Mouse (Mus musculus) heart, postnatal 14 days (tissue): ENCODE measurements around the gene Prmt2. TPM values are rescaled to one million over a fixed set of nuclear protein-coding genes. Genes with fewer than 3 reads are reported as not detected.

Experiments used
- DNase-seq, 2 experiments: peaks; one replicate each; pipeline ENCODE4 v3.0.0; 2021 to 2022
- intact Hi-C: fragments of 180-260 bp; cut with DNase I; formaldehyde crosslinking; loops from one replicate; pipeline ENCODE4 v1.15.1; 2025
- long read RNA-seq, 2 experiments: library from polyadenylated mRNA; stranded (forward); transcript quantifications; one replicate each; pipeline ENCODE4 v2.0.0; 2021
- total RNA-seq, 2 experiments: library from RNA; stranded (reverse); gene quantifications; 2 replicates each; pipeline ENCODE4 v1.2.3; 2021

Gene Prmt2
- 10 to 100 TPM; 13.4 to 13.8 TPM for total RNA-seq
- long read RNA-seq, experiment 1, transcript Prmt2-201 (11 exons, 2,016 nt): major isoform, 36 of 46 reads
- long read RNA-seq, experiment 1, transcript Prmt2-202 (11 exons, 2,052 nt): minor isoform, 8 of 46 reads
- long read RNA-seq, experiment 1, partial matches to known transcripts: 0 of 46 reads
- long read RNA-seq, experiment 1, other reads (novel, unspliced or antisense): 2 of 46 reads
- long read RNA-seq, experiment 2, transcript Prmt2-201 (11 exons, 2,016 nt): major isoform, 23 of 34 reads
- long read RNA-seq, experiment 2, transcript Prmt2-202 (11 exons, 2,052 nt): minor isoform, 9 of 34 reads
- long read RNA-seq, experiment 2, partial matches to known transcripts: 1 of 34 reads
- long read RNA-seq, experiment 2, other reads (novel, unspliced or antisense): 1 of 34 reads

GRCm38 (mm10) chr10:76237341-76238225 is at the start of gene Prmt2:
Prmt2 (minus strand) TSS chr10:76237865.
- intact Hi-C loops: loop anchor here (2.0 kb wide), 1 partner anchor 17 kb away; no protein-coding TSS in a partner anchor
- DNase-seq: peak; percentile 94

- DNase-seq: peak in 1 of 2 experiments; percentile 27
These were observed 41.0 kb upstream of the Prmt2 start for GRCm38 (mm10) chr10:76278541-76279097.

GRCm38 (mm10) chr10:76275256-76275655 is 37.6 kb upstream of the Prmt2 start:
- intact Hi-C loops: no loop called here

More at GRCm38 (mm10) chr10:76278541-76279097, 41.0 kb upstream of the Prmt2 start:
- intact Hi-C loops: no loop called here

GRCm38 (mm10) chr10:76271238-76271637 is 33.6 kb upstream of the Prmt2 start:
- intact Hi-C loops: no loop called here
- DNase-seq: peak; percentile 35 to 47

More at GRCm38 (mm10) chr10:76275256-76275655, 37.6 kb upstream of the Prmt2 start:
- DNase-seq: no peak

GRCm38 (mm10) chr10:76262431-76262830 is 24.8 kb upstream of the Prmt2 start:
- intact Hi-C loops: no loop called here
- no peak for DNase-seq

- intact Hi-C loops: no loop called here
These were observed 23.8 kb upstream of the Prmt2 start for GRCm38 (mm10) chr10:76261447-76261846.

GRCm38 (mm10) chr10:76260358-76261059 is 22.8 kb upstream of the Prmt2 start:
- intact Hi-C loops: no loop called here
- DNase-seq: peak in 1 of 2 experiments; percentile 35

More at GRCm38 (mm10) chr10:76261447-76261846, 23.8 kb upstream of the Prmt2 start:
- DNase-seq: no peak

- intact Hi-C loops: no loop called here
These were observed 22.0 kb upstream of the Prmt2 start for GRCm38 (mm10) chr10:76259566-76260232.

GRCm38 (mm10) chr10:76257719-76258390 is 20.2 kb upstream of the Prmt2 start:
- intact Hi-C loops: no loop called here
- peak; percentile 66 to 83 for DNase-seq

More at GRCm38 (mm10) chr10:76259566-76260232, 22.0 kb upstream of the Prmt2 start:
- DNase-seq: no peak

GRCm38 (mm10) chr10:76257231-76257630 is 19.6 kb upstream of the Prmt2 start:
- intact Hi-C loops: no loop called here
- DNase-seq: no peak

GRCm38 (mm10) chr10:76255617-76256016 is 18.0 kb upstream of the Prmt2 start:
- DNase-seq: no peak
- intact Hi-C loops: loop anchor here (2.0 kb wide), 1 partner anchor 17 kb away; no protein-coding TSS in a partner anchor

GRCm38 (mm10) chr10:76253536-76253935 is 15.9 kb upstream of the Prmt2 start, which contains the start of gene S100b:
S100b (plus strand) TSS chr10:76253853.
- intact Hi-C loops: no loop called here
- DNase-seq: peak in 1 of 2 experiments; percentile 38

GRCm38 (mm10) chr10:76253079-76253478 is 15.4 kb upstream of the Prmt2 start:
- DNase-seq: no peak
- intact Hi-C loops: no loop called here

- no peak for DNase-seq
- intact Hi-C loops: no loop called here
These were observed 13.2 kb upstream of the Prmt2 start for GRCm38 (mm10) chr10:76250870-76251269.

GRCm38 (mm10) chr10:76248647-76248968 is 10.9 kb upstream of the Prmt2 start:
- intact Hi-C loops: no loop called here

GRCm38 (mm10) chr10:76247960-76248646 is 10.4 kb upstream of the Prmt2 start:
- intact Hi-C loops: no loop called here
- DNase-seq: no peak

More at GRCm38 (mm10) chr10:76248647-76248968, 10.9 kb upstream of the Prmt2 start:
- DNase-seq: no peak

- no peak for DNase-seq
- intact Hi-C loops: no loop called here
These were observed 8.9 kb upstream of the Prmt2 start for GRCm38 (mm10) chr10:76246601-76247000.

GRCm38 (mm10) chr10:76245106-76245505 is 7.4 kb upstream of the Prmt2 start:
- intact Hi-C loops: no loop called here
- DNase-seq: no peak
